ENCODE assay signal across 12 mouse cellular contexts in the genomic region with DNA sequence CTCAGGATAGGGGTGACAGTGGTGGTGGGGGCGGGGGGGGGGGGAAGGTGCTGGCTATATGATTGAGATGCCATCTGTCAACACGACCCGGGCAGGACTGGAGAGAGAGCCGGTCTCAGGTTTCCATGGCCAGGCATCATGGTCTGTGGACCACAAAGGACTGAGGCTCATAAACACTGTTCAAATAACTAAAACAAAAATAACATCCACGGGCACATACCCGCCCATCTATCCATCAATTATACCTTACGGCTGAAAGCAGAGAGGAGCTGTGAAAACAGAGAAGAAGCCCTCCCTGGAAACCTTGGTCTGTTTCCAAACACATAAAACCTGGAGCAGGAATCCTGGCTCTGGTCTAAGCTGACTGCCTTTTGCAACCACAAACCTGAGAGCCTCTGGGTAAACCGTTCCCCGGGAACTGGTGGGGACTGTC.
DNase-seq lines count a peak whose midpoint lies in the region; ATAC-seq lines count a peak whose summit lies in the region.
"Had no signal": no experiment of that assay in that cellular context is flagged by ENCODE, and none has a peak within 500 bp of the region (broad histone marks: within the 10 kb centered on the region; RNA-seq: fewer than 3 reads in every experiment).

No protein-coding gene starts in this region.

- WGBS in forebrain, embryonic 14.5 days: 47% methylated on average over 9 of the region's 9 CpGs
- WGBS in liver, embryonic 11.5 days: 53% methylated on average over 9 of the region's 9 CpGs

- no peak overlapping the region for H3K4me2 ChIP-seq in forebrain, embryonic 14.5 days (ENCODE audit: low read length)
- no peak overlapping the region for H3K4me2 ChIP-seq in liver, embryonic 11.5 days
- H3K4me2 ChIP-seq: heart, embryonic 11.5 days; liver, embryonic 13.5 days had no signal

- H3K9me3 ChIP-seq in forebrain, embryonic 14.5 days (replicated peaks; ENCODE audit: control insufficient read depth, low read length): no peaks in the 10 kb centered on the region
- no peaks in the 10 kb centered on the region for H3K9me3 ChIP-seq in liver, embryonic 11.5 days (ENCODE audit: control insufficient read depth, low read length)
- H3K9me3 ChIP-seq: liver, embryonic 13.5 days; megakaryocyte, embryonic 14.5 days had no signal

- H3K27me3 ChIP-seq in forebrain, embryonic 14.5 days (replicated peaks; ENCODE audit: control insufficient read depth, insufficient read depth, low read length): no peaks in the 10 kb centered on the region
- H3K27me3 ChIP-seq in liver, embryonic 11.5 days (replicated peaks; ENCODE audit: control insufficient read depth, insufficient read depth, low read length): no peaks in the 10 kb centered on the region
- H3K27me3 ChIP-seq: liver, embryonic 13.5 days; megakaryocyte, embryonic 14.5 days had no signal

- H3K9ac ChIP-seq in forebrain, embryonic 14.5 days (ENCODE audit: low read length): no peak overlapping the region
- H3K9ac ChIP-seq in liver, embryonic 11.5 days (ENCODE audit: low read depth, low read length): no peak overlapping the region
- H3K9ac ChIP-seq: liver, embryonic 13.5 days had no signal

- no peak; the same call in 1 of the 2 replicates for ATAC-seq in forebrain, embryonic 14.5 days
- ATAC-seq in liver, embryonic 11.5 days (replicated peaks; ENCODE audit: low FRiP score): no peak

- DNase-seq in left cerebral cortex, postnatal 4 days: peak; percentile 9
- DNase-seq in left cerebral cortex, postnatal 36 days (ENCODE audit: low spot score in 2 of 2): no peak
- DNase-seq in cerebellum, postnatal 14 days: peak; percentile 57 to 74
- DNase-seq in forebrain, embryonic 14.5 days (ENCODE audit: low spot score): peak; percentile 52
- DNase-seq in mesoderm, embryonic 11.5 days (ENCODE audit: low read depth, low spot score): peak; percentile 75
- DNase-seq in adipocyte (ENCODE audit: low spot score): no peak
- no peak for DNase-seq in liver, embryonic 11.5 days (ENCODE audit: low spot score)
- no peak for DNase-seq in testis, postnatal 10 days (ENCODE audit: low spot score)
- DNase-seq: liver, embryonic 13.5 days had no signal

- peaks cover 2% of the 10 kb centered on the region; the same call in 1 of the 2 replicates for H3K4me1 ChIP-seq in forebrain, embryonic 14.5 days (ENCODE audit: control insufficient read depth, insufficient read depth, low read length)
- no peaks in the 10 kb centered on the region for H3K4me1 ChIP-seq in liver, embryonic 11.5 days (replicated peaks; ENCODE audit: control insufficient read depth, insufficient read depth, low read length)
- H3K4me1 ChIP-seq: liver, embryonic 13.5 days; megakaryocyte, embryonic 14.5 days had no signal

- no peaks in the 10 kb centered on the region for H3K36me3 ChIP-seq in forebrain, embryonic 14.5 days (ENCODE audit: control insufficient read depth, insufficient read depth, low read length)
- no peaks in the 10 kb centered on the region for H3K36me3 ChIP-seq in liver, embryonic 11.5 days (ENCODE audit: control insufficient read depth, insufficient read depth, low read length)
- H3K36me3 ChIP-seq: liver, embryonic 13.5 days had no signal

- 0 out of 2 replicates have a peak overlapping the region, but pooled peaks have one; percentile 14 for H3K27ac ChIP-seq in forebrain, embryonic 14.5 days (ENCODE audit: low read depth, low read length)
- no peak overlapping the region for H3K27ac ChIP-seq in liver, embryonic 11.5 days (ENCODE audit: low read depth, low read length)
- H3K27ac ChIP-seq: liver, embryonic 13.5 days had no signal

- no peak overlapping the region for H3K4me3 ChIP-seq in forebrain, embryonic 14.5 days (ENCODE audit: low read depth, low read length)
- no peak overlapping the region for H3K4me3 ChIP-seq in liver, embryonic 11.5 days (ENCODE audit: low read depth, low read length)
- H3K4me3 ChIP-seq: erythroblast, embryonic 14.5 days; liver, embryonic 13.5 days; megakaryocyte, embryonic 14.5 days had no signal

- intact Hi-C loops in left cerebral cortex, postnatal 4 days (cut with DNase I): no loop called here
- intact Hi-C loops in left cerebral cortex, postnatal 36 days (cut with DNase I): no loop called here

Comparison
In these comparisons a context has a peak if more than half of its experiments do, and no peak if none do; other contexts are left out.
1. DNase-seq: peak in left cerebral cortex, postnatal 4 days (single experiment), cerebellum, postnatal 14 days (2 of 2), forebrain, embryonic 14.5 days (single experiment) and mesoderm, embryonic 11.5 days (single experiment); none in left cerebral cortex, postnatal 36 days (0 of 2), adipocyte (single experiment), liver, embryonic 11.5 days (single experiment) and testis, postnatal 10 days (single experiment).